ENCODE assay signal across 21 mouse cellular contexts in the genomic region with DNA sequence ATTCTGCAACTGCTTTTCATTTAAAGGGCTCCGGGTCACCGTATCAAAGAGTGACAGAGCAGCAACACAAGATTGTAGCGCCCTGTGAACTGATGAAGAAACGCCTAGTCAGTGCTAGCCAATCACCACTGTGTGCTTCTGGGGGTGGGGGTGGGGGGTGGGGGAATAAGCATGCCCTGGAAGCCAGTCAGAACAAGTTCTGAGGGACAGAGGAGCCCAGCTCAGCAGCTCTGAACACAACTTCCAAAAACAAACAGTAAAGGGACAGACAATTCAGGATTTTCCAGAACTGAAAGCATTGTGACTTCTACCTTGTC.
DNase-seq lines count a peak whose midpoint lies in the region; ATAC-seq and TF ChIP-seq lines count a peak whose summit lies in the region.
"Had no signal": no experiment of that assay in that cellular context is flagged by ENCODE, and none has a peak within 500 bp of the region (broad histone marks: within the 10 kb centered on the region; RNA-seq: fewer than 3 reads in every experiment).

No protein-coding gene starts in this region.

- ATAC-seq in heart, embryonic 15.5 days (replicated peaks; ENCODE audit: insufficient number of reproducible peaks, insufficient read depth, low FRiP score, low read depth), result 0 out of 2 replicates have a peak, but pooled peaks have one; percentile 43
- peak; percentile 54; the same call in 1 of the 2 replicates for ATAC-seq in liver, postnatal 0 days
- no peak for ATAC-seq in liver, embryonic 11.5 days (replicated peaks; ENCODE audit: low FRiP score)
- ATAC-seq: forebrain, embryonic 15.5 days; liver, embryonic 12.5 days; midbrain, embryonic 13.5 days had no signal

- H3K27me3 ChIP-seq in heart, embryonic 15.5 days, result no peaks in the 10 kb centered on the region
- H3K27me3 ChIP-seq in liver, postnatal 0 days (ENCODE audit: insufficient read depth, low read length), result no peaks in the 10 kb centered on the region
- H3K27me3 ChIP-seq in liver, embryonic 11.5 days (replicated peaks; ENCODE audit: control insufficient read depth, insufficient read depth, low read length), result no peaks in the 10 kb centered on the region
- H3K27me3 ChIP-seq: embryonic facial prominence, embryonic 15.5 days; forebrain, embryonic 15.5 days; hindbrain, embryonic 13.5 days; megakaryocyte, embryonic 14.5 days; midbrain, embryonic 13.5 days had no signal

- no peak for DNase-seq in heart, adult 8-10 months (ENCODE audit: low spot score)
- no peak for DNase-seq in liver, postnatal 0 days
- DNase-seq in liver, embryonic 11.5 days (ENCODE audit: low spot score), result no peak
- DNase-seq in adipocyte (ENCODE audit: low spot score), result peak; percentile 18
- no peak for DNase-seq in cerebellum, postnatal 25 days
- DNase-seq: cerebellum, adult 2 months; cerebellum, postnatal 36 days; embryo, embryonic 11 days; gastrocnemius, postnatal 36 days; kidney, adult 8-10 months; kidney, postnatal 10 days; lung, postnatal 14 days had no signal

- H3K36me3 ChIP-seq in heart, embryonic 15.5 days, result no peaks in the 10 kb centered on the region
- H3K36me3 ChIP-seq in liver, postnatal 0 days (replicated peaks; ENCODE audit: insufficient read depth, low read length), result no peaks in the 10 kb centered on the region
- H3K36me3 ChIP-seq in liver, embryonic 11.5 days (ENCODE audit: control insufficient read depth, insufficient read depth, low read length), result no peaks in the 10 kb centered on the region
- H3K36me3 ChIP-seq: embryonic facial prominence, embryonic 15.5 days; forebrain, embryonic 15.5 days; hindbrain, embryonic 13.5 days; liver, embryonic 12.5 days; midbrain, embryonic 13.5 days had no signal

- no peak overlapping the region for H3K4me3 ChIP-seq in heart, embryonic 15.5 days
- H3K4me3 ChIP-seq in liver, postnatal 0 days (ENCODE audit: low read depth, low read length), result no peak overlapping the region
- H3K4me3 ChIP-seq in liver, embryonic 11.5 days (ENCODE audit: low read depth, low read length), result no peak overlapping the region
- peak overlapping the region; percentile 31 for H3K4me3 ChIP-seq in brown adipose tissue, adult 24 weeks (ENCODE audit: insufficient read depth, low read depth, low read length)
- H3K4me3 ChIP-seq: embryonic facial prominence, embryonic 15.5 days; forebrain, embryonic 15.5 days; hindbrain, embryonic 13.5 days; left cerebral cortex, adult 2 months; liver, embryonic 12.5 days; megakaryocyte, embryonic 14.5 days; midbrain, embryonic 13.5 days had no signal

- H3K4me1 ChIP-seq in heart, embryonic 15.5 days (replicated peaks), result no peaks in the 10 kb centered on the region
- no peaks in the 10 kb centered on the region for H3K4me1 ChIP-seq in liver, postnatal 0 days (ENCODE audit: insufficient read depth)
- peaks cover 10% of the 10 kb centered on the region for H3K4me1 ChIP-seq in liver, embryonic 11.5 days (replicated peaks; ENCODE audit: control insufficient read depth, insufficient read depth, low read length)
- H3K4me1 ChIP-seq in brown adipose tissue, adult 24 weeks (ENCODE audit: control insufficient read depth, insufficient read depth, insufficient read length, low read length), result peaks cover 11% of the 10 kb centered on the region
- H3K4me1 ChIP-seq: forebrain, embryonic 15.5 days; hindbrain, embryonic 13.5 days; midbrain, embryonic 13.5 days had no signal

- TF ChIP-seq EP300 in liver, postnatal 0 days (IDR thresholded peaks at IDR 0.05; ENCODE audit: low read depth), result no peak

- no peak overlapping the region for H3K27ac ChIP-seq in heart, embryonic 15.5 days
- H3K27ac ChIP-seq in liver, postnatal 0 days (ENCODE audit: low read depth), result no peak overlapping the region
- no peak overlapping the region for H3K27ac ChIP-seq in liver, embryonic 11.5 days (ENCODE audit: low read depth, low read length)
- H3K27ac ChIP-seq in brown adipose tissue, adult 24 weeks (replicated peaks; ENCODE audit: low read depth, low read length), result peak overlapping the region; percentile 97
- H3K27ac ChIP-seq: embryonic facial prominence, embryonic 15.5 days; forebrain, embryonic 15.5 days; hindbrain, embryonic 13.5 days; left cerebral cortex, adult 2 months; liver, embryonic 12.5 days; midbrain, embryonic 13.5 days had no signal

- no peaks in the 10 kb centered on the region for H3K9me3 ChIP-seq in heart, embryonic 15.5 days (replicated peaks)
- no peaks in the 10 kb centered on the region for H3K9me3 ChIP-seq in liver, postnatal 0 days (ENCODE audit: low read length)
- H3K9me3 ChIP-seq in liver, embryonic 11.5 days (ENCODE audit: control insufficient read depth, low read length), result no peaks in the 10 kb centered on the region
- H3K9me3 ChIP-seq: embryonic facial prominence, embryonic 15.5 days; forebrain, embryonic 15.5 days; liver, embryonic 12.5 days; midbrain, embryonic 13.5 days had no signal

- no peak for TF ChIP-seq CTCF in liver, postnatal 0 days (IDR thresholded peaks at IDR 0.05; ENCODE audit: low read depth)

- WGBS in heart, embryonic 15.5 days, result 45% methylated on average over 4 of the region's 4 CpGs
- 66% methylated on average over 4 of the region's 4 CpGs for WGBS in liver, postnatal 0 days (ENCODE audit: insufficient replicate concordance)
- WGBS in liver, embryonic 11.5 days, result 84% methylated on average over 4 of the region's 4 CpGs

- no peak overlapping the region for H3K9ac ChIP-seq in heart, embryonic 15.5 days
- no peak overlapping the region for H3K9ac ChIP-seq in liver, postnatal 0 days (replicated peaks)
- H3K9ac ChIP-seq in liver, embryonic 11.5 days (ENCODE audit: low read depth, low read length), result no peak overlapping the region
- H3K9ac ChIP-seq: embryonic facial prominence, embryonic 15.5 days; forebrain, embryonic 15.5 days; hindbrain, embryonic 13.5 days; liver, embryonic 12.5 days; midbrain, embryonic 13.5 days had no signal

- H3K4me2 ChIP-seq in heart, embryonic 15.5 days, result no peak overlapping the region
- no peak overlapping the region for H3K4me2 ChIP-seq in liver, postnatal 0 days (ENCODE audit: low read depth, low read length)
- H3K4me2 ChIP-seq in liver, embryonic 11.5 days, result no peak overlapping the region
- H3K4me2 ChIP-seq: embryonic facial prominence, embryonic 15.5 days; forebrain, embryonic 15.5 days; hindbrain, embryonic 13.5 days; liver, embryonic 12.5 days; midbrain, embryonic 13.5 days had no signal
